Comparison of ENCODE assay signal across 8 mouse cellular contexts in genomic region chr8:125559066-125559653, GRCm38 (mm10). TPM values are rescaled to one million over a fixed set of nuclear protein-coding genes. Genes with fewer than 3 reads are reported as not detected.
DNase-seq lines count a peak whose midpoint lies in the region; ATAC-seq and TF ChIP-seq lines count a peak whose summit lies in the region.

No protein-coding gene starts in this region.

- TF ChIP-seq CTCF in heart, adult 2 months (IDR thresholded peaks at IDR 0.05) = no peak

- no peak overlapping the region; the same call in 1 of the 2 replicates for H3K4me3 ChIP-seq in heart, adult 2 months
- peak overlapping the region; percentile 27; the same call in 1 of the 2 replicates for H3K4me3 ChIP-seq in heart, embryonic 16.5 days (ENCODE audit: low read length)
- no peak overlapping the region; the same call in 1 of the 2 replicates for H3K4me3 ChIP-seq in midbrain, embryonic 10.5 days

- H3K4me1 ChIP-seq in heart, adult 2 months (ENCODE audit: control insufficient read depth, insufficient read depth, low read length) = peaks cover 42% of the 10 kb centered on the region
- H3K4me1 ChIP-seq in heart, embryonic 16.5 days (ENCODE audit: control insufficient read depth, insufficient read depth, low read length) = peaks cover 85% of the 10 kb centered on the region
- peaks cover 75% of the 10 kb centered on the region for H3K4me1 ChIP-seq in midbrain, embryonic 10.5 days

- TF ChIP-seq POLR2A in heart, adult 2 months (IDR thresholded peaks at IDR 0.05; ENCODE audit: insufficient read depth, low read depth, low read length) = no peak

- no peak overlapping the region for H3K9ac ChIP-seq in heart, adult 2 months (ENCODE audit: low read depth, low read length)
- H3K9ac ChIP-seq in heart, embryonic 16.5 days (ENCODE audit: low read length) = peak overlapping the region; percentile 32

- intact Hi-C loops in heart, adult 2 months (cut with DNase I) = loop anchor here (2.0 kb wide), 1 partner anchor 44 kb away; no protein-coding TSS in a partner anchor

- 34% methylated on average over 5 of the region's 5 CpGs for WGBS in heart, adult 2 months
- 36% methylated on average over 5 of the region's 5 CpGs for WGBS in heart, embryonic 16.5 days
- 67% methylated on average over 5 of the region's 5 CpGs for WGBS in midbrain, embryonic 10.5 days

- no peaks in the 10 kb centered on the region for H3K9me3 ChIP-seq in heart, embryonic 16.5 days (replicated peaks; ENCODE audit: control insufficient read depth, low read length)
- no peaks in the 10 kb centered on the region for H3K9me3 ChIP-seq in midbrain, embryonic 10.5 days (replicated peaks)

- H3K36me3 ChIP-seq in heart, adult 2 months (ENCODE audit: control insufficient read depth, insufficient read depth, low read length) = peaks cover 3% of the 10 kb centered on the region
- no peaks in the 10 kb centered on the region for H3K36me3 ChIP-seq in heart, embryonic 16.5 days (ENCODE audit: control insufficient read depth, insufficient read depth)
- H3K36me3 ChIP-seq in midbrain, embryonic 10.5 days = no peaks in the 10 kb centered on the region

- no peak for ATAC-seq in heart, embryonic 16.5 days (replicated peaks; ENCODE audit: extremely low read depth, insufficient read depth, low FRiP score)

- no peaks in the 10 kb centered on the region for H3K27me3 ChIP-seq in heart, adult 2 months (ENCODE audit: control insufficient read depth, insufficient read depth, low read length)
- H3K27me3 ChIP-seq in heart, embryonic 16.5 days (ENCODE audit: control insufficient read depth, insufficient read depth, low read length) = no peaks in the 10 kb centered on the region
- H3K27me3 ChIP-seq in midbrain, embryonic 10.5 days (ENCODE audit: low read depth, poor library complexity, severe bottlenecking) = peaks cover 8% of the 10 kb centered on the region; the same call in 1 of the 2 replicates

- no peak for DNase-seq in heart, adult 2 months
- DNase-seq in heart, adult 9 months (ENCODE audit: low spot score in 2 of 2) = no peak
- DNase-seq in CD4-positive helper T cell, adult 2 months (ENCODE audit: low read depth, low spot score) = peak; percentile 10
- DNase-seq in midbrain, embryonic 10.5 days (ENCODE audit: low spot score) = no peak
- no peak for DNase-seq in adrenal gland, adult 2 months
- DNase-seq in cerebellum, postnatal 4 days (ENCODE audit: low spot score in 2 of 2) = no peak
- no peak for DNase-seq in embryo, embryonic 11 days

- H3K79me2 ChIP-seq in heart, adult 2 months (replicated peaks; ENCODE audit: control insufficient read depth, insufficient read depth, low read length) = peaks cover 8% of the 10 kb centered on the region

- H3K4me2 ChIP-seq in heart, embryonic 16.5 days (ENCODE audit: low read depth, low read length) = peak overlapping the region; percentile 65

- TF ChIP-seq EP300 in heart, adult 2 months (IDR thresholded peaks at IDR 0.05; ENCODE audit: insufficient read depth, low read depth, low read length) = no peak

- H3K27ac ChIP-seq in heart, adult 2 months = peak overlapping the region; percentile 72
- peak overlapping the region; percentile 89 for H3K27ac ChIP-seq in heart, embryonic 16.5 days (ENCODE audit: low read length)
- peak overlapping the region; percentile 80 for H3K27ac ChIP-seq in midbrain, embryonic 10.5 days (replicated peaks)

RNA-seq across cellular contexts. Expression of gene Sipa1l2, which starts 10.4 kb away (rescaled TPM):
- total RNA-seq in heart, adult 2 months (2021) = 10 to 100 TPM; 42.9 to 45.4 TPM
- polyA plus RNA-seq in heart, adult 2 months (2012; rRNA removed) = 27.0 and 40.5 TPM in 2 replicates
- polyA plus RNA-seq in heart, embryonic 16.5 days (2015; fragmentation: Nextera tagmentation; extraction: Ambion mirVana) = 19.9 and 24.4 TPM in 2 replicates
- 14.8 and 21.9 TPM in 2 replicates for polyA plus RNA-seq in midbrain, embryonic 10.5 days (2016; fragmentation: Nextera tagmentation; extraction: Ambion mirVana)
- 10 to 100 TPM; 43.5 to 55.8 TPM for total RNA-seq in adrenal gland, adult 2 months (2021)
- polyA plus RNA-seq in adrenal gland, adult 2 months (2012; rRNA removed) = 36.0 and 51.6 TPM in 2 replicates
